10 mouse cellular contexts compared by ENCODE assay signal in the genomic region with DNA sequence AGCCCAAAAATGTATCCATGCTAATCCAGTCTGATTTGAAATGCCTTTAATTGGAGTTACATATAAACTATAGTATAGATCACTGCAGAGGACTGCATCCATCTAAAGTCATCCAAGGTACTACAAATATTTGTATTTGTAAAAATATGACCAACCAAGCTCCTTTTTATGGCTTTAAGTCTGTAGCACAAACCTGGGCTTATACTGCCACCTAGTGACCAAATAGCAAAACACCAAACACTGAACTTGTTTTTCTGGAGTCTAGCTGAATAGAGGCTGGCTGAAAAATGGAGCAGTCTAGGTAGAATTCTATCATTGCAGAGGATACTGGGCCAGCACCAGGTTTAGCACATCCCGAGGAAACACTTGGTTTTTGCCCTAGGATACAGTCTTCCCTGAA. TPM values are rescaled to one million over a fixed set of nuclear protein-coding genes. Genes with fewer than 3 reads are reported as not detected.
DNase-seq lines count a peak whose midpoint lies in the region; ATAC-seq and TF ChIP-seq lines count a peak whose summit lies in the region.
"Had no signal": no experiment of that assay in that cellular context is flagged by ENCODE, and none has a peak within 500 bp of the region (broad histone marks: within the 10 kb centered on the region; RNA-seq: fewer than 3 reads in every experiment).

No protein-coding gene starts in this region.

- H3K4me3 ChIP-seq in hindbrain, embryonic 13.5 days: no peak overlapping the region
- H3K4me3 ChIP-seq in hindbrain, embryonic 12.5 days: no peak overlapping the region
- H3K4me3 ChIP-seq in G1E (ENCODE audit: low read depth, low read length): no peak overlapping the region
- no peak overlapping the region for H3K4me3 ChIP-seq in limb, embryonic 14.5 days (replicated peaks; ENCODE audit: low read length)
- H3K4me3 ChIP-seq: limb, embryonic 12.5 days had no signal

- no peak for TF ChIP-seq CTCF in G1E (IDR thresholded peaks at IDR 0.05; ENCODE audit: low read depth, low read length)

- TF ChIP-seq POLR2A in limb, embryonic 14.5 days (IDR thresholded peaks at IDR 0.05; ENCODE audit: borderline replicate concordance, extremely low read depth, insufficient read depth, insufficient read length): no peak

- no peak overlapping the region for H3K4me2 ChIP-seq in hindbrain, embryonic 13.5 days
- H3K4me2 ChIP-seq in hindbrain, embryonic 12.5 days (replicated peaks): no peak overlapping the region
- no peak overlapping the region for H3K4me2 ChIP-seq in limb, embryonic 14.5 days (replicated peaks; ENCODE audit: low read depth, low read length, severe bottlenecking)
- H3K4me2 ChIP-seq: limb, embryonic 12.5 days had no signal

- WGBS in hindbrain, embryonic 13.5 days: 12% methylated on average over 1 of the region's 1 CpGs
- 0% methylated on average over 1 of the region's 1 CpGs for WGBS in hindbrain, embryonic 12.5 days
- WGBS in limb, embryonic 14.5 days: 0% methylated on average over 1 of the region's 1 CpGs

- peak; percentile 7; the same call in 1 of the 2 replicates for ATAC-seq in hindbrain, embryonic 13.5 days (ENCODE audit: low FRiP score)
- no peak for ATAC-seq in hindbrain, embryonic 12.5 days (ENCODE audit: low FRiP score)
- ATAC-seq in G1E (ENCODE audit: extremely low read depth, insufficient number of reproducible peaks, low FRiP score, poor library complexity, severe bottlenecking): peak; percentile 34; the same call in 1 of the 2 replicates
- peak; percentile 62; the same call in 1 of the 2 replicates for ATAC-seq in common myeloid progenitor, adult 5-6 weeks (replicated peaks; ENCODE audit: low read depth, poor library complexity, severe bottlenecking)
- ATAC-seq in limb, embryonic 14.5 days (ENCODE audit: low FRiP score, low read depth): no peak
- no peak for ATAC-seq in erythroid progenitor cell, adult 5-6 weeks (replicated peaks; ENCODE audit: low FRiP score, poor library complexity, severe bottlenecking)
- ATAC-seq in granulocyte monocyte progenitor cell, adult 5-6 weeks (replicated peaks; ENCODE audit: poor library complexity, severe bottlenecking): no peak; the same call in 1 of the 2 replicates

- H3K27ac ChIP-seq in hindbrain, embryonic 13.5 days: no peak overlapping the region
- no peak overlapping the region for H3K27ac ChIP-seq in hindbrain, embryonic 12.5 days
- H3K27ac ChIP-seq in limb, embryonic 14.5 days (replicated peaks; ENCODE audit: low read depth, low read length): no peak overlapping the region
- H3K27ac ChIP-seq: limb, embryonic 12.5 days had no signal

- no peak overlapping the region for H3K9ac ChIP-seq in hindbrain, embryonic 13.5 days
- no peak overlapping the region for H3K9ac ChIP-seq in hindbrain, embryonic 12.5 days
- H3K9ac ChIP-seq in limb, embryonic 14.5 days (ENCODE audit: low read depth, low read length, severe bottlenecking): no peak overlapping the region
- H3K9ac ChIP-seq: limb, embryonic 12.5 days had no signal

- DNase-seq in 3T3-L1 (ENCODE audit: low read depth, low spot score) (peak; percentile 76), G1E (ENCODE audit: low spot score) (no peak)
- DNase-seq in limb, embryonic 14.5 days (ENCODE audit: low spot score): peak; percentile 83

- peaks cover 65% of the 10 kb centered on the region for H3K27me3 ChIP-seq in hindbrain, embryonic 13.5 days
- H3K27me3 ChIP-seq in hindbrain, embryonic 12.5 days: peaks cover 48% of the 10 kb centered on the region
- H3K27me3 ChIP-seq in G1E (ENCODE audit: insufficient read depth, low read length): peaks cover 8% of the 10 kb centered on the region
- H3K27me3 ChIP-seq in limb, embryonic 14.5 days (ENCODE audit: control insufficient read depth, insufficient read depth, low read length): peaks cover 6% of the 10 kb centered on the region; the same call in 1 of the 2 replicates

- no peaks in the 10 kb centered on the region for H3K9me3 ChIP-seq in hindbrain, embryonic 13.5 days
- H3K9me3 ChIP-seq in hindbrain, embryonic 12.5 days (replicated peaks): no peaks in the 10 kb centered on the region
- H3K9me3 ChIP-seq in G1E (replicated peaks): no peaks in the 10 kb centered on the region
- H3K9me3 ChIP-seq in limb, embryonic 14.5 days (ENCODE audit: control insufficient read depth, low read length): no peaks in the 10 kb centered on the region
- H3K9me3 ChIP-seq: limb, embryonic 12.5 days had no signal

- H3K36me3 ChIP-seq in hindbrain, embryonic 13.5 days: no peaks in the 10 kb centered on the region
- H3K36me3 ChIP-seq in hindbrain, embryonic 12.5 days: no peaks in the 10 kb centered on the region
- H3K36me3 ChIP-seq in G1E (replicated peaks): no peaks in the 10 kb centered on the region
- no peaks in the 10 kb centered on the region for H3K36me3 ChIP-seq in limb, embryonic 14.5 days (ENCODE audit: control insufficient read depth, insufficient read depth, low read length)
- H3K36me3 ChIP-seq: limb, embryonic 12.5 days had no signal

- H3K4me1 ChIP-seq in hindbrain, embryonic 13.5 days (replicated peaks): no peaks in the 10 kb centered on the region
- no peaks in the 10 kb centered on the region for H3K4me1 ChIP-seq in hindbrain, embryonic 12.5 days
- H3K4me1 ChIP-seq in G1E (ENCODE audit: insufficient read depth, low read depth, low read length): no peaks in the 10 kb centered on the region
- H3K4me1 ChIP-seq in limb, embryonic 14.5 days (ENCODE audit: control insufficient read depth, insufficient read depth, low read length): no peaks in the 10 kb centered on the region
- H3K4me1 ChIP-seq: limb, embryonic 12.5 days had no signal

RNA-seq across cellular contexts. Expression of gene Gm26992, which starts 19.0 kb away (rescaled TPM):
- not detected in 2 replicates for polyA plus RNA-seq in hindbrain, embryonic 13.5 days (2015; fragmentation: Nextera tagmentation; extraction: Ambion mirVana)
- not detected in 2 replicates for polyA plus RNA-seq in hindbrain, embryonic 12.5 days (2016; fragmentation: Nextera tagmentation; extraction: Ambion mirVana)
- total RNA-seq in G1E (2014; fragmentation: Nextera tagmentation): 22.2 and 22.7 TPM in 2 replicates
- total RNA-seq in G1E (2017): not detected in 2 replicates
- polyA plus RNA-seq in G1E (2012): not detected in 2 replicates
- total RNA-seq in common myeloid progenitor, adult 5-6 weeks (2017): not detected in 2 replicates
- not detected in 2 replicates for polyA plus RNA-seq in limb, embryonic 14.5 days (2012; rRNA removed)
- not detected in 2 replicates for polyA plus RNA-seq in limb, embryonic 14.5 days (2014; fragmentation: Nextera tagmentation; extraction: Ambion mirVana)
- total RNA-seq in erythroid progenitor cell, adult 5-6 weeks (2015; ENCODE audit: low replicate concordance): not detected in 2 replicates
- total RNA-seq in erythroid progenitor cell, adult 5-6 weeks (2017; ENCODE audit: low replicate concordance): not detected in 2 replicates
- total RNA-seq in granulocyte monocyte progenitor cell, adult 5-6 weeks (2014; fragmentation: Nextera tagmentation): not detected in 2 replicates
- total RNA-seq in granulocyte monocyte progenitor cell, adult 5-6 weeks (2017): not detected in 2 replicates
- polyA plus RNA-seq: limb, embryonic 12.5 days; stomach, embryonic 14.5 days had no signal

RNA-seq across cellular contexts. Expression of gene Tsx, which starts 26.5 kb away (rescaled TPM):
- polyA plus RNA-seq in hindbrain, embryonic 13.5 days (2015; fragmentation: Nextera tagmentation; extraction: Ambion mirVana): 0.43 TPM in 1 of 2 replicates, not detected in the other
- 0.60 TPM in 1 of 2 replicates, not detected in the other for polyA plus RNA-seq in hindbrain, embryonic 12.5 days (2016; fragmentation: Nextera tagmentation; extraction: Ambion mirVana)
- not detected in 2 replicates for total RNA-seq in G1E (2014; fragmentation: Nextera tagmentation)
- not detected in 2 replicates for total RNA-seq in G1E (2017)
- polyA plus RNA-seq in G1E (2012): not detected in 2 replicates
- not detected in 2 replicates for total RNA-seq in common myeloid progenitor, adult 5-6 weeks (2017)
- 1.2 and 1.7 TPM in 2 replicates for polyA plus RNA-seq in limb, embryonic 14.5 days (2012; rRNA removed)
- 0.32 and 0.35 TPM in 2 replicates for polyA plus RNA-seq in limb, embryonic 14.5 days (2014; fragmentation: Nextera tagmentation; extraction: Ambion mirVana)
- total RNA-seq in erythroid progenitor cell, adult 5-6 weeks (2015; ENCODE audit: low replicate concordance): not detected in 2 replicates
- total RNA-seq in erythroid progenitor cell, adult 5-6 weeks (2017; ENCODE audit: low replicate concordance): not detected in 2 replicates
- total RNA-seq in granulocyte monocyte progenitor cell, adult 5-6 weeks (2014; fragmentation: Nextera tagmentation): not detected in 2 replicates
- not detected in 2 replicates for total RNA-seq in granulocyte monocyte progenitor cell, adult 5-6 weeks (2017)

Comparison
In these comparisons a context has a peak if more than half of its experiments do, and no peak if none do; other contexts are left out.
1. ATAC-seq: peak in hindbrain, embryonic 13.5 days (single experiment), G1E (single experiment) and common myeloid progenitor, adult 5-6 weeks (single experiment); none in hindbrain, embryonic 12.5 days (single experiment), limb, embryonic 14.5 days (single experiment), erythroid progenitor cell, adult 5-6 weeks (single experiment) and granulocyte monocyte progenitor cell, adult 5-6 weeks (single experiment).